Mouse (Mus musculus): Measurements from ENCODE around the gene Acin1. TPM values are rescaled to one million over a fixed set of nuclear protein-coding genes. Genes with fewer than 3 reads are reported as not detected.

The Acin1 gene
- polyA plus RNA-seq, 1 experiment from 2014 or later, result 74.1 TPM

GRCm38 (mm10) chr14:54696752-54697151 is 10.0 kb upstream of the Acin1 start:
- Histone ChIP-seq H3K36me3 (peaks cover 17% of the 10 kb centered on the region), H3K4me1 (peaks cover 13% of the 10 kb centered on the region; the same call in 1 of the 2 replicates), H3K9me3 (replicated peaks) (no peaks in the 10 kb centered on the region), H3K27ac (no peak overlapping the region), H3K9ac (no peak overlapping the region), H3K4me3 (no peak overlapping the region), H3K27me3 (replicated peaks) (peaks cover 32% of the 10 kb centered on the region), H3K4me2 (no peak overlapping the region)
- 79% methylated on average over 4 of the region's 4 CpGs for WGBS (ENCODE audit: insufficient replicate concordance)
- ATAC-seq, result no peak

GRCm38 (mm10) chr14:54695042-54695441 is 8.3 kb upstream of the Acin1 start:
- Histone ChIP-seq H3K9ac (no peak overlapping the region), H3K9me3 (replicated peaks) (no peaks in the 10 kb centered on the region), H3K27me3 (replicated peaks) (peaks cover 27% of the 10 kb centered on the region), H3K4me3 (no peak overlapping the region), H3K36me3 (peaks cover 28% of the 10 kb centered on the region), H3K4me1 (peaks cover 13% of the 10 kb centered on the region; the same call in 1 of the 2 replicates), H3K27ac (no peak overlapping the region), H3K4me2 (no peak overlapping the region)
- 67% methylated on average over 6 of the region's 6 CpGs for WGBS (ENCODE audit: insufficient replicate concordance)
- ATAC-seq, result no peak; the same call in 1 of the 2 replicates

- H3K4me1 ChIP-seq, result peaks cover 43% of the 10 kb centered on the region
- no peak for ATAC-seq
- H3K27ac ChIP-seq, result peak overlapping the region; percentile 99
- H3K4me3 ChIP-seq, result peak overlapping the region; percentile 81
- no peaks in the 10 kb centered on the region for H3K9me3 ChIP-seq (replicated peaks)
- peak overlapping the region; percentile 82 for H3K4me2 ChIP-seq
- WGBS (ENCODE audit: insufficient replicate concordance), result 3% methylated on average over 8 of the region's 8 CpGs
- H3K36me3 ChIP-seq, result peaks cover 50% of the 10 kb centered on the region
- H3K27me3 ChIP-seq (replicated peaks), result no peaks in the 10 kb centered on the region
- H3K9ac ChIP-seq, result peak overlapping the region; percentile 88
Measured at GRCm38 (mm10) chr14:54687251-54687650, 520 bp upstream of the Acin1 start.

GRCm38 (mm10) chr14:54686063-54686521 is 639 bp downstream of the Acin1 start, which contains the start of gene 1700123O20Rik:
Gene 1700123O20Rik, plus strand, starts transcription at chr14:54686216.
- under 1% methylated on average over 41 of the region's 41 CpGs for WGBS (ENCODE audit: insufficient replicate concordance)
- peaks cover 59% of the 10 kb centered on the region for H3K36me3 ChIP-seq
- ATAC-seq, result peak; percentile 85

GRCm38 (mm10) chr14:54685471-54685870 is 1.3 kb downstream of the Acin1 start:
- peak overlapping the region; percentile 81 for H3K4me3 ChIP-seq
- H3K4me2 ChIP-seq, result peak overlapping the region; percentile 82
- no peaks in the 10 kb centered on the region for H3K27me3 ChIP-seq (replicated peaks)
- H3K4me1 ChIP-seq, result peaks cover 49% of the 10 kb centered on the region
- no peaks in the 10 kb centered on the region for H3K9me3 ChIP-seq (replicated peaks)
- whole genome bisulfite sequencing (ENCODE audit: insufficient replicate concordance), result 7% methylated on average over 8 of the region's 8 CpGs
- ATAC-seq, result peak; percentile 6
- peaks cover 57% of the 10 kb centered on the region for H3K36me3 ChIP-seq
- H3K27ac ChIP-seq, result peak overlapping the region; percentile 99
- H3K9ac ChIP-seq, result peak overlapping the region; percentile 88

More at GRCm38 (mm10) chr14:54686063-54686521, 639 bp downstream of the Acin1 start, which contains the start of gene 1700123O20Rik:
- H3K27me3 ChIP-seq (replicated peaks), result no peaks in the 10 kb centered on the region
- peak within 1 kb of the TSS; percentile 82 for H3K4me2 ChIP-seq
- no peaks in the 10 kb centered on the region for H3K9me3 ChIP-seq (replicated peaks)
- H3K4me3 ChIP-seq, result peak within 1 kb of the TSS; percentile 81
- H3K4me1 ChIP-seq, result peaks cover 49% of the 10 kb centered on the region
- H3K27ac ChIP-seq, result peak within 1 kb of the TSS; percentile 99
- peak within 1 kb of the TSS; percentile 88 for H3K9ac ChIP-seq

GRCm38 (mm10) chr14:54682396-54682795 is 4.3 kb downstream of the Acin1 start:
- Histone ChIP-seq H3K9me3 (replicated peaks) (no peaks in the 10 kb centered on the region), H3K9ac (no peak overlapping the region), H3K27ac (no peak overlapping the region), H3K4me2 (no peak overlapping the region), H3K4me1 (peaks cover 33% of the 10 kb centered on the region), H3K27me3 (replicated peaks) (no peaks in the 10 kb centered on the region), H3K36me3 (peaks cover 62% of the 10 kb centered on the region), H3K4me3 (no peak overlapping the region)
- WGBS (ENCODE audit: insufficient replicate concordance), result 84% methylated on average over 3 of the region's 3 CpGs
- no peak for ATAC-seq

- ATAC-seq, result peak; percentile 65; the same call in 1 of the 2 replicates
- H3K36me3 ChIP-seq, result peaks cover 92% of the 10 kb centered on the region
- no peak overlapping the region for H3K4me2 ChIP-seq
- no peaks in the 10 kb centered on the region for H3K27me3 ChIP-seq (replicated peaks)
- 86% methylated on average over 16 of the region's 16 CpGs for WGBS (ENCODE audit: insufficient replicate concordance)
- no peak overlapping the region for H3K9ac ChIP-seq
- H3K9me3 ChIP-seq (replicated peaks), result no peaks in the 10 kb centered on the region
- no peak overlapping the region for H3K27ac ChIP-seq
- no peak overlapping the region for H3K4me3 ChIP-seq
- H3K4me1 ChIP-seq, result peaks cover 21% of the 10 kb centered on the region
Measured at GRCm38 (mm10) chr14:54678657-54679304, 8.0 kb downstream of the Acin1 start.

GRCm38 (mm10) chr14:54676290-54676689 is 10.4 kb downstream of the Acin1 start:
- no peak overlapping the region for H3K27ac ChIP-seq
- WGBS (ENCODE audit: insufficient replicate concordance), result 83% methylated on average over 5 of the region's 5 CpGs
- ATAC-seq, result no peak
- H3K9ac ChIP-seq, result no peak overlapping the region
- H3K27me3 ChIP-seq (replicated peaks), result no peaks in the 10 kb centered on the region
- no peak overlapping the region for H3K4me3 ChIP-seq
- no peaks in the 10 kb centered on the region for H3K9me3 ChIP-seq (replicated peaks)
- H3K4me2 ChIP-seq, result no peak overlapping the region
- H3K4me1 ChIP-seq, result no peaks in the 10 kb centered on the region
- peaks cover 91% of the 10 kb centered on the region for H3K36me3 ChIP-seq

GRCm38 (mm10) chr14:54674317-54674716 is 12.4 kb downstream of the Acin1 start:
- no peak overlapping the region for H3K9ac ChIP-seq
- WGBS (ENCODE audit: insufficient replicate concordance), result 58% methylated on average over 2 of the region's 2 CpGs
- ATAC-seq, result no peak
- H3K9me3 ChIP-seq (replicated peaks), result no peaks in the 10 kb centered on the region
- no peaks in the 10 kb centered on the region for H3K4me1 ChIP-seq
- H3K36me3 ChIP-seq, result peaks cover 88% of the 10 kb centered on the region
- no peaks in the 10 kb centered on the region for H3K27me3 ChIP-seq (replicated peaks)
- H3K4me2 ChIP-seq, result no peak overlapping the region
- no peak overlapping the region for H3K27ac ChIP-seq
- H3K4me3 ChIP-seq, result no peak overlapping the region

GRCm38 (mm10) chr14:54669381-54669780 is 17.4 kb downstream of the Acin1 start:
- ATAC-seq, result no peak
- Histone ChIP-seq H3K4me2 (no peak overlapping the region), H3K9ac (no peak overlapping the region), H3K27ac (no peak overlapping the region), H3K27me3 (replicated peaks) (no peaks in the 10 kb centered on the region), H3K36me3 (peaks cover 88% of the 10 kb centered on the region), H3K4me1 (no peaks in the 10 kb centered on the region), H3K9me3 (replicated peaks) (no peaks in the 10 kb centered on the region), H3K4me3 (no peak overlapping the region)
- 65% methylated on average over 4 of the region's 4 CpGs for WGBS (ENCODE audit: insufficient replicate concordance)

GRCm38 (mm10) chr14:54664477-54665222 is 22.1 kb downstream of the Acin1 start:
- WGBS (ENCODE audit: insufficient replicate concordance), result 89% methylated on average over 10 of the region's 10 CpGs
- Histone ChIP-seq H3K27ac (no peak overlapping the region), H3K4me3 (no peak overlapping the region), H3K27me3 (replicated peaks) (no peaks in the 10 kb centered on the region), H3K9me3 (replicated peaks) (no peaks in the 10 kb centered on the region), H3K36me3 (peaks cover 98% of the 10 kb centered on the region), H3K9ac (no peak overlapping the region), H3K4me2 (no peak overlapping the region), H3K4me1 (no peaks in the 10 kb centered on the region)
- no peak for ATAC-seq

GRCm38 (mm10) chr14:54660009-54660408 is 26.7 kb downstream of the Acin1 start:
- no peaks in the 10 kb centered on the region for H3K9me3 ChIP-seq (replicated peaks)
- 80% methylated on average over 2 of the region's 2 CpGs for WGBS (ENCODE audit: insufficient replicate concordance)
- no peak for ATAC-seq

More at GRCm38 (mm10) chr14:54660009-54660408, 26.7 kb downstream of the Acin1 start:
- H3K9ac ChIP-seq, result no peak overlapping the region
- no peaks in the 10 kb centered on the region for H3K4me1 ChIP-seq
- peaks cover 99% of the 10 kb centered on the region for H3K36me3 ChIP-seq
- no peak overlapping the region for H3K27ac ChIP-seq
- no peak overlapping the region for H3K4me3 ChIP-seq
- no peak overlapping the region for H3K4me2 ChIP-seq
- no peaks in the 10 kb centered on the region for H3K27me3 ChIP-seq (replicated peaks)

Measured in liver, embryonic 12.5 days (tissue).